Mouse (Mus musculus) spleen, adult 2 months (tissue): ENCODE measurements around the gene Lrrc8d. TPM values are rescaled to one million over a fixed set of nuclear protein-coding genes. Genes with fewer than 3 reads are reported as not detected.

Source experiments
- DNase-seq, 2 experiments: peaks; one replicate each; pipeline versions ENCODE4 v3.0.0 to v3.0.0-alpha.2; 2012 to 2021; ENCODE audit warnings: low spot score in 2 of 2, low read depth in 1 of 2
- H3K27ac ChIP-seq: fragments of 200-500 bp; 2 replicates; pipeline ENCODE4 v1.5.1; 2012; ENCODE audit warnings: low read length, inconsistent platforms; ENCODE audit not compliant: insufficient read depth
- H3K27me3 ChIP-seq: fragments of 200-500 bp; 2 replicates; pipeline ENCODE4 v1.6.1; 2012; ENCODE audit warnings: mild to moderate bottlenecking, moderate library complexity, low read length, inconsistent platforms; ENCODE audit not compliant: control insufficient read depth, insufficient read depth
- H3K36me3 ChIP-seq: fragments of 200-500 bp; 2 replicates; pipeline ENCODE4 v1.6.1; 2012; ENCODE audit warnings: mild to moderate bottlenecking, low read length, inconsistent platforms; ENCODE audit not compliant: control insufficient read depth, insufficient read depth
- H3K4me1 ChIP-seq: fragments of 200-500 bp; 2 replicates; pipeline ENCODE4 v1.6.1; 2011; ENCODE audit warnings: inconsistent platforms; ENCODE audit not compliant: control insufficient read depth, insufficient read depth, insufficient read length
- H3K4me3 ChIP-seq: fragments of 200-500 bp; 2 replicates; pipeline ENCODE4 v1.5.1; 2011; ENCODE audit warnings: mild to moderate bottlenecking, inconsistent platforms; ENCODE audit not compliant: insufficient read depth, insufficient read length; ENCODE audit errors: extremely low read depth
- CTCF ChIP-seq: fragments of 200-500 bp; IDR thresholded peaks from 2 replicates; pipeline ENCODE4 v1.5.1; 2011; ENCODE audit warnings: mild to moderate bottlenecking, inconsistent platforms; ENCODE audit not compliant: insufficient read depth, insufficient read length, insufficient replicate concordance; ENCODE audit errors: extremely low read depth
- POLR2A ChIP-seq: fragments of 200-500 bp; IDR thresholded peaks from 2 replicates; pipeline ENCODE4 v1.6.1; 2011; ENCODE audit warnings: low read depth, low read length, inconsistent platforms
- WGBS: fragments of 180-500 bp; shearing (Covaris S2); methylation state at CpG from one replicate; pipeline ENCODE4 v1.1.7; 2018; 5-methylcytosine and 5-hydroxymethylcytosine counted together
- polyA plus RNA-seq: library from polyadenylated mRNA; depleted of rRNA; stranded (reverse); fragments of >200 nt; gene quantifications from 2 replicates; pipeline ENCODE4 v1.2.3, GENCODE M21; 2012

Gene Lrrc8d
- polyA plus RNA-seq, 1 experiment: 5.2 TPM

GRCm38 (mm10) chr5:105677071-105677470 is 22.7 kb upstream of the Lrrc8d start:
- Histone ChIP-seq H3K27ac (no peak overlapping the region), H3K27me3 (no peaks in the 10 kb centered on the region), H3K4me1 (peaks cover 18% of the 10 kb centered on the region; the same call in 1 of the 2 replicates), H3K4me3 (no peak overlapping the region), H3K36me3 (no peaks in the 10 kb centered on the region)
- no peak for DNase-seq
- no peak for TF ChIP-seq POLR2A
- TF ChIP-seq CTCF: no peak
- 80% methylated on average over 2 of the region's 2 CpGs for whole genome bisulfite sequencing

DNA sequence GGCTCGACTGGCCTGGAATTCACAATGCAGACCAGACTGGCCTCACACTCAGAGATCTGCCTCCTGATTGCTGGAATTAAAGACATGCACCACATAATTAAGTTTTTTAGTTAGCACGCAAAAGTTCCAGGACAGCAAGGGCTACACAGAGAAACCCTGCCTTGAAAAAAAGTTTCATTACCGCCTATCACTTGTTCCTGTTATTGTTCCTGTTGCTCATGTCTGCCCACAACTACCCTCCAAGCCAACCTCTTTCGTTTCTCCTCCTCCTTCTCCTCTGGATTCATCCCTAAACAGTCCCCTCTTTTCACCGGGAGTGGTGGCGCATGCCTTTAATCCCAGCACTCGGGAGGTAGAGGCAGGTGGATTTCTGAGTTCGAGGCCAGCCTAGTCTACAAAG is 21.5 kb upstream of the Lrrc8d start:
- Histone ChIP-seq H3K4me1 (peaks cover 22% of the 10 kb centered on the region; the same call in 1 of the 2 replicates), H3K27me3 (no peaks in the 10 kb centered on the region), H3K36me3 (no peaks in the 10 kb centered on the region), H3K4me3 (no peak overlapping the region), H3K27ac (no peak overlapping the region)
- DNase-seq: no peak
- WGBS: 79% methylated on average over 8 of the region's 8 CpGs
- TF ChIP-seq POLR2A (no peak), CTCF (no peak)

- Histone ChIP-seq H3K27me3 (no peaks in the 10 kb centered on the region), H3K27ac (no peak overlapping the region), H3K4me1 (peaks cover 28% of the 10 kb centered on the region; the same call in 1 of the 2 replicates), H3K36me3 (no peaks in the 10 kb centered on the region), H3K4me3 (no peak overlapping the region)
- 87% methylated on average over 4 of the region's 4 CpGs for WGBS
- TF ChIP-seq CTCF (no peak), POLR2A (no peak)
- DNase-seq: no peak
These were observed 20.5 kb upstream of the Lrrc8d start for GRCm38 (mm10) chr5:105679261-105679660.

DNA sequence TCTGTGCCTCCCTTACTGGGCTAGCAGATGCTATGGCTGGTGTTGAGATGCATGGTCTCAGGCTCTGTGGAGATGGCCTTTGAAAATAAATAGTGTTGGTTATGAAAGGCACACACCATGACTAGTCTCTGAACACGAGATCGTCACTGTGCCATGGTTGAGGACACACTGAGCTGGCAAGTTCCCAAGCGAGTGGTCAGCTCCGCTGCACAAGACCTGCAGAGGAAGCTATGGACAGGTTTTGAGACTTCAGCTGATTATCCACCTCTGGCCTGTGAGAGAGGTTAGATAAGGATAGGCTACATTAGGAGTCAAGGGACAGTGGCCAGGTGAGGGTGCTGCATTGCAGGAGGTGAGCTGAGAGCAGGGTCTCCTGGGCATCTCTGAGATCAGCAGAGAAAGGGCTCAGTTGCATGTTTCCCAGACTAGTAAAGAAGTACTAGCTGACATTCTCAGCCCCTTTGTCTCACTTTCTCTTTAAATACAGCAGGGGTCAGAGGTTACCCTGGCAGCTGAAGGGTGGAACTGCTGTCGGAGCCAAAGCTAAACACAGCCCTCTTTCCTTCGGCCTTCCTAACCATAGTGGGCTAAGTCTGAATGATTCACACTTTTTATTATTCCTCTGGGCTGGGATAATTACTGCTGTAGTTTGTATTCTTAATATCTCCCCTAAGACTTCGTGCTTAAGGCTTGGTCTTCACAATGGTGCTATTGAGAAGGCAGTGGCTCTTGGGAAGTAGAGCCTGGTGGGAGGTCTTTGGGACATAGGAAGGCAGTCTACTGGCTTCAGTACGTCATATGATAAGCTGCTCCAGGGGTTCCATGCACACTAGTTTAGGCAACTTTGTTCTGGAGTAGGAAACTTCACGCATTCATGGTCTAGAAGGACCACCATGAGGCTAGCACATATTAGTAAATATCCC is 19.6 kb upstream of the Lrrc8d start:
- TF ChIP-seq POLR2A (no peak), CTCF (no peak)
- H3K4me3 ChIP-seq: no peak overlapping the region
- no peaks in the 10 kb centered on the region for H3K27me3 ChIP-seq
- 76% methylated on average over 9 of the region's 9 CpGs for WGBS
- peaks cover 31% of the 10 kb centered on the region; the same call in 1 of the 2 replicates for H3K4me1 ChIP-seq
- H3K36me3 ChIP-seq: no peaks in the 10 kb centered on the region
- peak in 1 of 2 experiments; percentile 32 for DNase-seq
- H3K27ac ChIP-seq: peak overlapping the region; percentile 32; the same call in 1 of the 2 replicates

DNA sequence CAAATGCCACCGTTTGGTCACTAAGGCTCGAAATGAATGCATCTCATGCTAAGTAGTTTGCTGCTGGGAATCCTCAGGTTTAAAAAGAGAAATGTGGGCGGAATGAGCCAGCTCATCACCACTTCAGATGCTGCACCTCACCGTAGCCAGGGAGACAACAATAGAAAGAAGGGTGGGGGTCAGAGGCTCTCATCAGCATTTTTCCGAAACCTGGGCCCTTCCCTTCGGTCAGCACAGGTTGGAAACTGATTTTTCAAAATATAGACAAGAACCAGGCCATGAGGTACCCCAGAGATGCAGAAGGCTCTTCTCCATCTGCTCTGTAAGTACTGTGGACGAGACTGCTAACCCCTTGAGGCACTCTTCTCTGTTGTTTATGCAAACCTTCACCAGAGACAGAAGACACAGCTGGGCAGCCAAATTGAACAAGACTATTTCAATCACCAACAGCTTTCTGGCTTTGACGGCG is 17.6 kb upstream of the Lrrc8d start:
- DNase-seq: peak in 1 of 2 experiments; percentile 9
- Histone ChIP-seq H3K4me3 (no peak overlapping the region), H3K36me3 (no peaks in the 10 kb centered on the region), H3K27me3 (no peaks in the 10 kb centered on the region), H3K4me1 (peaks cover 26% of the 10 kb centered on the region; the same call in 1 of the 2 replicates), H3K27ac (no peak overlapping the region)
- WGBS: 65% methylated on average over 9 of the region's 9 CpGs
- no peak for TF ChIP-seq CTCF
- TF ChIP-seq POLR2A: no peak

DNA sequence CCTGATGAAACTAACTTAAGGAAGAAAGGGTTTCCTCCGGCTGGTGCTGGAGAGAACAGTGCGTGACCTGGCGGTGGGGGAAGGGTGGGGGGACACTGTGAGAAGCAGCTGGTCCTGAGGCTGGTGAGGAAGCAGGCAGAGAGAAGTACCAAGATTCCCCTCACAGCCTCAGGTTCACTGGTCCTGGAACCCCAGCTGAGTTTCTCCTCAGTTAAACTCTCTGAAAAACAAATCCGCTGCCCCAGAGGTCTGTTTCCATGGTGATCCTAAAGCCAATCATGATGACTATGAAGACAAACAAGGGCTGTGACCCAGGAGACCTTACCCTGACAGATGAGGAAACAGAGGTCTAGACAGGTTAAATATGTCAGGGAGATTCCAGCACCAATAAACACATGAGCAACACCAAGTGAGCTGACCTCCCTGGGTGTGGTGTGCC is 15.8 kb upstream of the Lrrc8d start:
- Histone ChIP-seq H3K4me3 (no peak overlapping the region), H3K27ac (peak overlapping the region; percentile 54), H3K36me3 (no peaks in the 10 kb centered on the region), H3K27me3 (no peaks in the 10 kb centered on the region), H3K4me1 (peaks cover 24% of the 10 kb centered on the region; the same call in 1 of the 2 replicates)
- peak; percentile 57 to 58 for DNase-seq
- TF ChIP-seq CTCF (no peak), POLR2A (no peak)
- 39% methylated on average over 4 of the region's 4 CpGs for WGBS
